Mouse (Mus musculus): ENCODE measurements at regions not wholly inside any gene's neighbourhood (a gene's known extent, or its start where the extent isn't known, plus 50 kb on each side); places are given as distances from the start of the nearest gene placed in this dataset.

DNA sequence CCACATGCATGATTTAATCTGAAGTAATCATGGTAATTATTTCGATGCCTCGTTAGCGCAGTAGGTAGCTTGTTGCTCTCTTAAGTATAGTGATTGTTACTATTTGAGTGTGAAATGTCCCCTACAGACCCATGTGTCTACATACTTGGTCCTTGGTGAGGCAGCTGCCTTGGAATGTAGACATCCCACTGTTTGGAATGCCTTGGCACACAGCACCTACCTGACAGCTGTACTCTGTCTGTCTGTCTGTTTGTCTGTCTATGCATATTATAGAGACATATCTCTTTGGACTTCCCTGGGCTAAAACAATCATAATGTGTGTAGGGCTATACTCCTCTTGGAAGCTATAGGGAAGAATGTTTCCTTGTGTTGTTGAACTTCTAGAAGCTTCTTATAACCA, 83.7 kb upstream of the Runx3 start:
- DNase-seq (ENCODE audit: low spot score) = no peak

DNA sequence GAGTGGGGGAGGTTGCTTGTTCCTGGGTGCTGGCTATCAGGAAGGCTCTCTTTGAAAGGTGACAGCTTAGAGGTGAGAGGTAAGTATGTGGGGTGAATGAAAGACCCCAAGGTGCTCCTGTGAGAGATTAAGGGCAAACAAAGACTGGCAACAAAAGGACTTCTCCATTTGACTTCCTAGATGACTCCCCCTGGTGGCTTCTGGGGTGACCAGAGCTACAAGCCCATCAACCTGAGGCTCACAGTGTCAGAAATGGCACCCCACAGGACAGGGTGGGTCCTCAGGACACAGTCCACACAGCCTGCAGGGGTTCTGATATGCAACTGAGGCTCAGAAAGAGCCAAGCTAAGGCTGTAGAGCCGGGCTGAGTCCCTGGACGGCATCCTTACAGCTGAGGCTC, 81.2 kb upstream of the Runx3 start:
- no peak for DNase-seq (ENCODE audit: low spot score)

DNA sequence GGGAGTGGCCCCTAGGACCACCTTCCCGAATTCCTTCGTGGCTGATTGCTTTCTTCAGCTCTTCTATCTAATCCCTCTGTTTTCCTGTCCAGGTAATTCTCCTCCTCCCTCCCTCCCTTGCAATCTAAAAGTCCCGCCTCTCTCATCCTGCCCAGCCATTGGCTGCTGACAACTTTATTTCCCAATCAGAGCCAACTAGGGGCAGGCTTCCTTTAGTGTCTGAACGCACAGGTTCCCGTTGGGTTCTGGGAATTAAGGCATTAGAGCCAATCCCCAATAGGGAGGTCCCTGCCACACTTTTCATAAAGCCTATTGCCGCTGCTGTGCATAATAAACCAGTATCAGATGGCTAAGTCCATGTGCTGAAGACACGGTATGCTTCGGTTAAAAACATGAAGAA, 78.5 kb upstream of the Runx3 start:
- DNase-seq (ENCODE audit: low spot score) = no peak

DNA sequence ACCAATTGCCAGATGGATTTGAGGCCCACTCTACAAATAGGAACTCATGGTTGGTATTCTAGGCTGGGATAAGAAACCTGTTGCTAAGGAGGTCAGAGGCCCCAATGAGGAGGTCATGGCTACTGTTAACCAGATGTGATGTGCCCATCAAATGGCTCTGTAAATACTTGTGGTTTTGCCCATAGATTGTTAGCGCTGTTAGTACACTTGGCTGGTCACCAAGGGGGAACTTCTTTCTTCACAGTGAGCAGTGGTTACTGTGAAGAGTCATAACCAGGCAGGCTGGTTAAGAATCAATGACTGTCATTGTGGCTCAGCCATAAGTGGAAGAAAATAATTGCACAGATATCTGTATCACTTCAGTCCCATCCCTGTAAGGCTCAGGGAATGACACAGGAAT, 78.0 kb upstream of the Runx3 start:
- no peak for DNase-seq (ENCODE audit: low spot score)

DNA sequence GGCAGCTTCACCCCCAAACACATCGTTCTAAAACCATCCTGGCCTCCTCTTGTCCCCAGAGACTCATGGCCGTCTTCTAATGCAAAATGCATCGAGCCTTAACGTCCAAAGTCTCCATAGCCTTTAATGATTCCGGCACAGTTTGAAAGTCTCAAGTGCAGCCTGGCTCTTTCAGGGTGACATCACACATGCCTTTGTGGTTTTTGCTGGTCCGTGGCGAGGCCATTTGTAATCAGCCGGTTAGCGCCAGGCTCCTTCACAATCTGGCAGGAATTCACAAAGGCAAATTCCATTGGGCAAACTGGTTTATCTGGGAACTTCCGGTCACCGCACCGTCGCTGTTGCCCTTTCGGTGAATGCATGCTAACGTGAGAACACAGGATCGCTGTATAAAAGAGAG, 75.4 kb upstream of the Runx3 start:
- no peak for DNase-seq (ENCODE audit: low spot score)

DNA sequence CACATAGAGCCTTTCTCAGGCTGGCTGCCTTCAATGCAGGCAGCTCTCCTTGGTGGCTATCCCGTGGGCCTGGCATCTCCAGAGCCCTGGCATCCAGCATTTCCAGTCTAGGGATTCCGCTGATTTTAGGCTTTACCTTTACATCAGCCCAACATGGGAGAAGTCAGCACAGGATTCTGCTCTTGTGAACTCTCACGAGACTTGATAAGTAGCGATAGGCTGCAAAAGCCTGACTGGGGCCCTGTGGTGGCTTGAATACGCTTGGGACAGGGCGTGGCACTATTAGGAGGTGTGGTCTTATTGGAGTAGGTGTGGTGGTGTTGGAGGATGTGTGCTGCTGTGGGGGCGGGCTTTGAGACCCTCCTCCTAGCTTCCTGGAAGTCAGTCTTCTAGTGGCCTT, 73.8 kb upstream of the Runx3 start:
- no peak for DNase-seq (ENCODE audit: low spot score)

DNA sequence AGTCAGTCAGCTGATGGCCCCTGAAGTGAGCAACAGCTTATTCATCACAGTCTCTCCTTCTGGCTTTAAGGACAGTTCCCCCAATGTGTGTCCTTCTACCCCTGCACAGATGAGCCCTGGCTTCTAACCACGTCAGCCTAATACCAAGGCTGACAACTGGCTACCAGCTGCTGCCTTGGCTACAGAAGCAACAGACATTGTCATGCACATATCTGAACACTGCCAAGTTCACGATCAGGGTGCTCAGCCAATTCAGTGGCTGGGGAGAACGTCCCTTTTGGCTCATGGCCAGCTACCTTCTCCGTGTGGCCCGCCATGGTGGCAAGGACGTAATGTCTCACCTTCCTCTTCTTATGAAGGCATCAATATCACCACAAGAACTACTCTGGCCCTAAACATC, 73.2 kb upstream of the Runx3 start:
- no peak for DNase-seq (ENCODE audit: low spot score)

DNA sequence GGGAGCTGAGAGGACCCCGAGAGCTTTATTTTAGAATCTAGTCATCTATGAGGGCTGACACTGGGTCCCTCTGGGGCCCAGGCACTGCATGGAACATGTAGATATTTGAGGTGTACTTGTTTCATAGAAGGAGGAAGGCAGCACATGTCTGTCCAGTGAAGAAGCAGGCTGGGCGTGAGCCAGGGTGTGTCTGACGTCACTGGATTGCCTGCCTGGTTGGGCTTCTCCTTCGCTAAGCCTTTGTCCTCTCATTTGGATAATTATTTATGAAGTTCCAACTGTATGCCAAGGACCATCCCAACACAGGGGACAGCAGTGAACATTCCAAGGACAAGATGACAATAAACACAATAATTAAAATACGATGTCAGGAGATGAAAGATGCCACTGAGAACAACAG, 72.7 kb upstream of the Runx3 start:
- no peak for DNase-seq (ENCODE audit: low spot score)

DNA sequence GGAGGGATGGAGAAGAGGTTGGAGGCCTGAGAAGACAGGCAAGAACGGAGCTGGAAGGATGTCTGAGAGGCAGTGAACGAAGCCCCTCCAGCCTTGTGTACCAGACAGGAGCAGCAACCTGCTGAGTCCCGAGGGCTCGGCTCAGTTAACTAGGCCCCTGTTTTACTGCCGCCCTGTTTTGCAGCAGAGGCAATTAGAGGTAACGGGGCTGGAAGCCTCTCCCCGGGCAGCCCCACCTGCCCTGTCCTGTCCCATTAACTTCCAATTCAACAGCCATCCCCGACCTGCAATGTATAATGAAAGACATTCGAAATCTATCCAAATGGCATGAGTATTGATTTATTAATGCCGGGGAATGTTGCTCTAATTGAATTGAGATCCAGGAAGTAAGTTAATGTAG, 70.5 kb upstream of the Runx3 start:
- no peak for DNase-seq (ENCODE audit: low spot score)

DNA sequence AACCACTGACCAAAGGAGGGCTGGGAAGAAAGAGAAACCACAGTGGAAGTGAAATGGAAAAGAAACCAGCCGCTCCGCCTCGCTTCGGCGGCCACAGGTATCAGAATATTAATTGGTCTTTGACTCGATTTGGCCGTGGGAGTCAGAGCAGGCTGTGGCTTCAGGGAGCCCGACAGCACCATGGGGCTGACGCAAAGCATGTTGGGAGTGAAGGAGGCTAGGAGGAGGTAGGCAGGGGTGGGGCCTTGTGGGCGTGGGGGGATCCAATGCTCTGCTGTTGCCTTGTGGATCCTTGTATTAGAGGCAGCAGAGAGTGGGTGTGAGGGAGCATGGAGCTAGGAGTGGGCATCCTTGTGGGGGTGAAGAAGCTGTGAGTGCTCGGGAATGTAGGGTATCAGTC, 69.0 kb upstream of the Runx3 start:
- DNase-seq (ENCODE audit: low spot score) = no peak

DNA sequence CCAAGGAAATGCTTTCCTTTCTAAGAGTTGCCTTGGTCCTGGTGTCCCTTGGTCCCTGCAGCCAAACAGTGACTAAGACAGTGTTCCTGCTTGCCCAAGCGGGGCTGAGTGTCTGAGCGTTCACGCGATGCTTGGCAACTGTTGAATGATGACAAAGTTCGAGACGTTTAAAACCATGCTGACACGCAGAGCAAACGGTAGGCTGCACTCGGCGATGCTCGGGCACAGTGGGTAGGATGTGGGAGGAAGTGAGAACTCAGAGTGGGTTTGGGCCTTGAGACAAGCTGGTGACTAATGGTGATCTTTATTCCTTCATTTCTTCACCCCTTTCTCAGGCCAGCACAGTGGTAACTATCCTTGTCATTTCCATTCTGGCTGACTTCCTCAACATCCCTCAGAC, 66.9 kb upstream of the Runx3 start:
- no peak for DNase-seq (ENCODE audit: low spot score)

DNA sequence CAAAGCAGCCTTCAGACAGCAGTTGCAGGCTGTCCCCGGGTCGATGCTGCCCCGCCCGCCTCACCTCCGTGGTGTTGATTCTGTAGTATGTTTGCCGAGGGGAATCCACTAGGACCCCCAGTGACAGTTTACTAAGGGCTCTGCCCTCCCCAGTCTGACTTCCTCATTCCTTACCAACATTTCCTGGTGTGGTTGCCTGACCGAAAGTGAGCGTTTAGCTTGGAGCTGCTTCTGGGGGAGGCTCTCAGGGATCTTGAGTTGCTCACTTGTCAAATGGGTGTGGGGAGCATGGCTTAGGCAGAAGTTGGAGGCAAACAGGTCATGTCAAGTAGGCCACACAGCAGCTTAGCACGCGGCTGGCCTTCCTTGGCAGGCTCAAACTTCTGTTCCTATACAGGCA, 66.1 kb upstream of the Runx3 start:
- DNase-seq (ENCODE audit: low spot score) = no peak

DNA sequence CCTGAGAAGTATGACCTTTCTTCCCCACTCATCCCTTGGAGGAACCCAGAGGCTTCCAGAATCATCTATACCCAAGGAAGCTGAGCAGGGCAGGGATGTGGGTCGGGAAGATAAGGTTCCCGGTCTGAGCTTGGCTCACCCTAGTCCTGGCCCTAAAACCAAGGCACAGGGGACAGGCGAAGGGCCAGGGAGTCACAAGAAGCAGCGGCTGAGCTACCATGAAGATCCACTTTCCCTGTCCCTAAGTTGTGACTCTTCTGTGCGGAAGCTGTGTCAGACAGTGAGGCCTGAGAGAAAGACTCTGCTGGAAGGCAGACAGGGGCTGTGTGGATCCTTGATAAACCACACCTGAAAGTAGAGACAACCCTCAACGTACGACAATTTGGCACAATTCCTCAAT, 64.1 kb upstream of the Runx3 start:
- DNase-seq (ENCODE audit: low spot score) = no peak

DNA sequence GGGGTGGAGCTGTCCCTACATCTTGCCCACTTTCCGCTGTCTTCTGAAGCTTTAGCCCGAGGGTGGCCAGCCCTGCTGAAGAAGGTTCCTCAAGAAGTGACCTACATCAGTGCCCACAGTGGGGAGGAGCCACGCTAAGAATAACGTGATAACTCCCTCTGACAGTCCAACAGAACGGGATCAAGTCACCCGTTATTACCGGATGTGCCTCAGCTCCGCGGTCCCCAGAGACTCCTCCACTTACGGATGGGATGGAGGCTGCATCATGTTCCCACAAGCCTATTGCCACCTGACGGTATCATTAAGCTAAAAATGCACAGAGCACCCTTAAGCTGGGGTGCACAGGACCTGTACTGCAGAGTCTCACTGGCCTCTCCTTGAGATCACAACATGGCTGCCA, 63.2 kb upstream of the Runx3 start:
- no peak for DNase-seq (ENCODE audit: low spot score)

DNA sequence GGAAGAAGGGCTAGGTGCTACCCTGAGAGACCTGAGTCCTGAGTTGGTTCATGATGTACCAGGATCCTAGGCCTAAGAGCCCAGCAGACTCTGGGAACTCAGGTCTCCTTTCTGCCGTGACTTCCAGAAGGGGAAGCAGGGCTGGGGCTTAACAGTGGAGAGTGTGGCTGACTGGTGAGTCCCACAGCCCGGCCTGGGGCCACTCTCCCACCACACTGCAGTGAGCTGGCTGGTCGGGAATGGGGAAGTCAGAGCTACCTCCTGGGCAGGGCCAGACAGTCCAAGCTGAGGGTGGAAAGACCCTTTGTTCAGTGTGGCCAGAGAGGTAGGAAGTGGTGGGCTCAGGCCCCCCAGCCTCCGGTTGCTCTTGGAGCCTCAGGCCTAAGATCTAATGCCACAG, 61.6 kb upstream of the Runx3 start:
- DNase-seq (ENCODE audit: low spot score) = no peak

DNA sequence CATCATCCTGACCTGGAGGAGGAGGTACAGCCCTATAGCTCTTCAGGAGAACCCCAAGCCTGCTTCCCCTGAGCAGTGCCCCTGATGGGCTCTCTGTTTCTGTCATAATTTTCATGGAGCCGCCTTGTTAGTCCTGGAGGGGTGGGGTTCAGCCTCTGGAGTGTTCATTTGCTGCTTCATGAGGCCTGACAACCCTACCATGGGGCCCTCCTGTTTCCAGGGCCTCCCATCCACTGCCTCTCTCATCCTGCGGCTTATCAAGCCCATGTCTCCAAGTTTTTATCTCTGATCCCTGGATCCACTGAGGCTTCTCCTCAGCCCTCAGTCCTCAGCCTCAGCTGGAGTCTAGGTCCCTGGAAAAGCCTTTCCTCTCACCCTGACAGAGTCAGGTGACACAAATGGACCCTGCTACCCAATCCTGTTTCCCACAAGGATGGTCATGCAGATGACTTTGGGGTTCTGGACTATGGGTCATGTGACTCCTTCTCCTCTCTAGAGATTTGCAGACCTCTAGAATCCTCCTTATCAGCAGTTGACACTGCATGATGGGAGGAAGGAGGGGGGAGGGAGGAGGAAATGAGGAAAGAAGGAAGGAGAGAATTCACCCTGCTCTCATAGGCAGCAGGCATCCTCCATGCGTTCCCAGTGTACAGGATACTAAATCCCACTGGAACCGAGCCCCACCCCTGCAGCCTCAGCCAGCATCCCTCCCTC, 59.3 kb upstream of the Runx3 start:
- DNase-seq (ENCODE audit: low spot score) = no peak

DNA sequence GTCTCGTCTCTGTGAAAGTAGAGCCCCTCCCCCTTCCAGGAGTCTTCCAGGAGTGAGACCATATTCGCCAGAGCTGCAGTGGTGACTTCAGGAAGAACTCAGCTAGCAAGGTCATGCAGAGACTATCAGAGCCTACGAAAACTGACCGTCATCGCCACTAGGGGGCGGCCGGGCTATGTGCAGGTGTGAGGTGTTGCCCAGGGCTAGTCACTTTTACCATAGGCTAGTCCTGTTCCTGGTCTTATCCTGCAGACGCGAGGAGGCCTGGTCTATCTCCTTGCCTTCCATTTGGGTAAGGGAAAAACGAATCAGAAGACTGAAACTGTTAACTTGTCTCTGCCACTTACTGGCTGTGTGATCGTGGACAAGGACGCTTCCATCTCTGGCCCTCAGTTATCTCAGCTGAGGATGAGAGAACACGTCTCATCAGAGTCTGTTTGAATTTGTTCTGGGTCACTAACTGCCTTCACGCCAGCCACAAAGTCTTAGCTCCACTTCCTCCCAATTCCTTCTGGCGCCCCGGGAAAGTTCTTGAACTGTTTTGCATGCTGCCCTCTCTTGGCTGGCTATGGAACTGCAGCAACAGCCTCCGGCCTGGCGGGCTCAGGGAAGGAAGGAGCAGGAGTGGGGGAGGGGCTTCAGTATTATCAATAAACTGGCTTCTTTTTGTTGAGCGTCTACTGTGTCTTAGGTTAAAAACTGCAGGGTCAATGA, 53.5 kb upstream of the Runx3 start:
- peak; percentile 86 for DNase-seq (ENCODE audit: low spot score)

DNA sequence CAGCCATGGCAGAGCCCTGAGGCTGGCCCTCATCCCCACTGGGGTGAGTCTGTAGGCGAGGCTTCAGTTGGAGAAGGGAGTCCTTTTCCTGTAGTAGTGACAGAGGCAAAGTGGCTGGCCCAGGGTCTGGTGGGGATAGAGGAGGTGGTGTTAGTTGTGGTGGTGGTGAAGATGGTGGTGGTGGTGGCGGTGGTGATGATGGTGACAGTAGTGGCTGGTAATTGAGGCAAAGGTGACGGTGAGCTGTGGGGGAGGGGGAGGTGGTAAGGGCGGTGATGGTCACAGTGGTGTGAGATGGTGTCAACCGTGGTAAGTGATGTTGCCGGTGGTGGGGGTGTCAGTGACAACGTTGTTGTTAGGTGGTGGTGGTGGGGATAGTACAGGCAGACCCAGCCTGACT, 52.6 kb upstream of the Runx3 start:
- no peak for DNase-seq (ENCODE audit: low spot score)

DNA sequence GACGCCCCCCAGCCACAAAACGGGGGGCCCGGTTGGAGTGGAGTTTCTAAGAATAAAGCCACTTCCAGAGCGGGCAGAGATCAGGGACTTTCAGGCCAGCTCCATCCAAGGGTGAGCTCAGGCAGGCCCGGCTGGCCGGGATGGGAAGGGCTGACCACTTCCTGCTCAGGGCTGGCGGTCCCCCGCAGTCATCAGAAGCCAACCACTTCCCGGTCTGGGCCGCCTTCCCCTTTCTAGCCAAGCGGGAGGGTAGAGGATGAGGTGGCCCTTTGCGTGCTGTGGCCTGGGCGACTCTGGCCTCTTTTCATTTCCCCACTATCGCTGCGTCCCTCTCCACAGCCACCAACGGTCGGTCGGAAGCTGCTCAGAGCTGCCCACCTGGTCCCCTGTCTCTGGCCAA, 50.6 kb upstream of the Runx3 start:
- DNase-seq (ENCODE audit: low spot score) = no peak

All from ovary, postnatal 14 days (tissue).